Mouse (Mus musculus): ENCODE measurements around the gene Lhcgr. TPM values are rescaled to one million over a fixed set of nuclear protein-coding genes. Genes with fewer than 3 reads are reported as not detected.
"Not testable (repeated sequence)": the region's sequence is repeated elsewhere in the genome, so short reads cannot be mapped to it uniquely, and the experiment has no call there.

Gene Lhcgr
- polyA plus RNA-seq (2016; fragmentation: Nextera tagmentation; extraction: Ambion mirVana): not detected in 2 replicates

DNA sequence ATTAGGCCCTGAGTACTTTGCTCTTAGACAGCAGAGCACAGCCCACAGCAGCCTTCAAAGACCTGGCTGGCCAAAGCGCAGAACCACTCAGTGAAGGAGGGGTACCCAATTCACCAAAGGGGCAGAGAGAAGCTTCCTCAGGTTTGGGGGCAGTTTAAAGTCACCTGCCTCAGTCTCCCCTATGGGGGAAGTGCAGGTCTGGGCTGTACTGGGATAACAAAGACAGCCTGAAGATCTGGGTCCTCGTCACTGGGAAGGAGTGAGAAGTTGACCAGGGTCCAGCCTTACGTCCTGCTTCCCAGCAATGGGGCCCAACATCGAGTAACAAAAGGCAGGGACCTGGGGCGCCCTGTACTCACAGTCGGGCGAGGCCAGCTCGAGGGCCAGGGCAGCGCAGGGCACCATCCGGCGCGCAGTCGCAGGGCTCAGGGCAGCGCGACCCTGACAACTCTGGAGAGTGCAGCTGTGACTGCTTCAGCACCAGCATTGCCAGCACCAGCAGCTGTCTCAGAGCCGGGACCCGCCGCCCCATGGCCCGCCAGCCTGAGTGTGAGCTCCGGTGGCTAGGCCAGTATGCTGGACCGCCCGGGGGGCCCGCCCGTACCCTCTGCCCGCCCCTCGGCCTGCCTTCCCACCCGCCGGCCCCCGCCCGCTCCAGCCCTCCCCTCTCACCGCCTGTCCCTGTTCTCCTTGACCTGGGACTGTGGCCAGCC is at the start of gene Lhcgr:
Gene Lhcgr (minus strand): TSS at position 551 of the 713 bp plus-strand sequence.
- DNase-seq (ENCODE audit: low spot score): peak; percentile 63
- Histone ChIP-seq H3K36me3 (replicated peaks) (no peaks in the 10 kb centered on the region), H3K27me3 (replicated peaks; ENCODE audit: low read depth, poor library complexity, severe bottlenecking) (peaks cover 33% of the 10 kb centered on the region), H3K9me3 (no peaks in the 10 kb centered on the region), H3K4me3 (peak within 1 kb of the TSS; percentile 53), H3K4me1 (peaks cover 8% of the 10 kb centered on the region), H3K27ac (replicated peaks) (peak within 1 kb of the TSS; percentile 52)
- 15% methylated on average over 31 of the region's 31 CpGs for WGBS

DNA sequence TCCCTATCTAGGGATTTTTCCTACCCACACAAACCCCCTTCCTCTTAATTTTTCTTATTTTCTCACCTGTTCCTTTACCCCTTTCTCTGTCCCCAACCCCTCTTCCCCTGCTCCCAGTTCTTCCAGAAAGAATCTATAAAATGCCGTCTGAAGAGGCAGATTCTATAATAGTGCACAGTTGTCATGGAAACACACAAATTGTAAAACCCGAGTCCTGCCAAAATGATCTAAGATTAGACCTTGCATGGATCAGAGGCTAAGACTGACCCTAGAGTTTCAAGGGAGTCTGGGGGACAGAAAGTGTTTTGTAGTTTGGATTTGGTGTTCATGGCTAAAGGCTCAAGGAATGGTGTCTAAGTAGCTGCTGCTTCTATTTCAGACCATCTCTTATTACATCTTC is 25.8 kb upstream of the Lhcgr start:
- no peak for DNase-seq (ENCODE audit: low spot score)
- no peak overlapping the region for H3K4me3 ChIP-seq
- no peak overlapping the region for H3K27ac ChIP-seq (replicated peaks)
- H3K4me1 ChIP-seq: no peaks in the 10 kb centered on the region
- no peaks in the 10 kb centered on the region for H3K9me3 ChIP-seq
- no peaks in the 10 kb centered on the region for H3K36me3 ChIP-seq (replicated peaks)
- no peaks in the 10 kb centered on the region for H3K27me3 ChIP-seq (replicated peaks; ENCODE audit: low read depth, poor library complexity, severe bottlenecking)
- WGBS: 72% methylated on average over 2 of the region's 2 CpGs

DNA sequence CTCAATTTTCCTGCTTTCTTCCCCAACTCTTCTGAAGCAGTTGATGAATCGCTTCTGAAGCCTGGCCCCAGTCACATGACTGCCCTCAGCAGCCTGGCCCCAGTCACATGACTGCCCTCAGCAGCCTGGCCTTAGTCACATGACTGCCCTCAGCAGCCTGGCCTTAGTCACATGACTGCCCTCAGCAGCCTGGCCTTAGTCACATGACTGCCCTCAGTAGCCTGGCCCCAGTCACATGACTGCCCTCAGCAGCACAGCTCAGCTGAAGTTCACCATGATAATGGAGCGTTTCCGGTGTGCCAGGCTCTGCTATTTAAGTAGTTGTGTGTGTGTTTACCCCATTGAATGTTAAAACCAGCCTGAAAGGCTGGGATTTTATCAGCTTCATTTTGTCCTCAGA is 21.2 kb upstream of the Lhcgr start:
- H3K4me3 ChIP-seq; H3K27ac ChIP-seq (replicated peaks); H3K9me3 ChIP-seq; H3K36me3 ChIP-seq (replicated peaks); H3K4me1 ChIP-seq; DNase-seq (ENCODE audit: low spot score); H3K27me3 ChIP-seq (replicated peaks; ENCODE audit: low read depth, poor library complexity, severe bottlenecking): not testable (repeated sequence)
- 87% methylated on average over 3 of the region's 3 CpGs for WGBS

DNA sequence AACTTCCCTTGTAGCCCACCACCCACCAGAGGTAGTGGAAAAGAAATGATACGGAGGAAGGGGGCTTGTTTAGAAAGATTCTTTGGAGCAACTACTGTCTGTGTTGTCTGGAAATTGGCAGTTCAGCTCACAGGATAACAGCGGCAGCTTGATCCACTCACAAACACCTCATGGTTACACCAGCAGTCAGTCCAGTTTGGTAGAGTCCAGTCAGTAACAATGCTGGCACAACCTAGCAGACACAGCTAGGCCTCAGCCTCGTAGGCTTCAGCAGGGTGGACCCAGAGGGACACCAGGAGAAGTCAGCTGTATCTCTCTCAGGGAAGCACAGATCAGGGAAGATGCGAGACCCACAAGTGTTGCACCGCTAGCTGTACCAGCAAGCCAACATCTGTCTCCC is 19.0 kb upstream of the Lhcgr start:
- no peaks in the 10 kb centered on the region for H3K27me3 ChIP-seq (replicated peaks; ENCODE audit: low read depth, poor library complexity, severe bottlenecking)
- no peaks in the 10 kb centered on the region for H3K36me3 ChIP-seq (replicated peaks)
- no peaks in the 10 kb centered on the region for H3K4me1 ChIP-seq
- H3K9me3 ChIP-seq: no peaks in the 10 kb centered on the region
- H3K4me3 ChIP-seq: no peak overlapping the region
- no peak for DNase-seq (ENCODE audit: low spot score)
- WGBS: 91% methylated on average over 5 of the region's 5 CpGs
- H3K27ac ChIP-seq (replicated peaks): no peak overlapping the region

DNA sequence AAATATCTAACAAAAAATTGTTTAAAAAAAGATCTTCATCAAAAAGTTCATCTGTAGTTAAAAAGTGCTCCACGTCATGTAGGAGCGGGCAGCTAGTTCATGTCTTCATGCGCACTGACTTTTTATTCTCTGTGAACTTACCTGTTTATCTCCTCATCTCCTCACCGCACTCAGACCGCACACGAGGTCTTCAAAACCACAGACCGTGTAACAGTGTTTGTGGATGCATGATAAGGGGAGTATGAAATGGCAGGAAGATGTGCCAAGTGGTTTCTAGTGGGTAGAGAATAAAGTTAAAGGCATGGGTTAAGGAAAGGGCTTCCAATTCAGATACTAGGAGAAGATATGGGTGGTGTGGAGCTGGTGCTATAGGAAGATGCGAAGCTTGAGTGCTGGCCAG is 14.6 kb upstream of the Lhcgr start:
- WGBS: 97% methylated on average over 8 of the region's 8 CpGs
- Histone ChIP-seq H3K4me1 (no peaks in the 10 kb centered on the region), H3K27ac (replicated peaks) (no peak overlapping the region), H3K36me3 (replicated peaks) (no peaks in the 10 kb centered on the region), H3K9me3 (no peaks in the 10 kb centered on the region), H3K4me3 (no peak overlapping the region), H3K27me3 (replicated peaks; ENCODE audit: low read depth, poor library complexity, severe bottlenecking) (no peaks in the 10 kb centered on the region)
- no peak for DNase-seq (ENCODE audit: low spot score)

DNA sequence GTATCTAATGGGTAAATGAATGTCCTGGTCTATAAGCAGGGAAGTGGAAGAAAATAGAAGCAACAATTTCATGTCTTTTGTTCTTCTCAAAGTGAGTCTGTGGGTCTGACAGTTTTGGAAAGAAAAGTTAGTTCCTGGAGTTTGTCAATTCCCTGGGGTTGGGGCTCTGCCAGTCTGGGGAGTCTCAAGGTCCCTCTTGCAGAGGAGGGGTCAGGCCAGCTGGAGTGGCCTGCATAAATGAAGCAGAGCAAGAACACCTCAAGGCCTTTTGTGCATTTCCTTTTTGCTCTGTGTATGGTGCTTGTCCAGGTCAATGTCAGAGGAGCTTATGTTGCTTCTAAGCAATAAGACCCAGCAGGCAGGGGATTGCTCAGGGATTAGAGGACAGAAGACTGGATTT is 11.7 kb upstream of the Lhcgr start:
- H3K27ac ChIP-seq (replicated peaks): no peak overlapping the region
- no peak for DNase-seq (ENCODE audit: low spot score)
- H3K27me3 ChIP-seq (replicated peaks; ENCODE audit: low read depth, poor library complexity, severe bottlenecking): no peaks in the 10 kb centered on the region
- no peaks in the 10 kb centered on the region for H3K36me3 ChIP-seq (replicated peaks)
- H3K4me3 ChIP-seq: no peak overlapping the region
- no peaks in the 10 kb centered on the region for H3K4me1 ChIP-seq
- H3K9me3 ChIP-seq: no peaks in the 10 kb centered on the region

DNA sequence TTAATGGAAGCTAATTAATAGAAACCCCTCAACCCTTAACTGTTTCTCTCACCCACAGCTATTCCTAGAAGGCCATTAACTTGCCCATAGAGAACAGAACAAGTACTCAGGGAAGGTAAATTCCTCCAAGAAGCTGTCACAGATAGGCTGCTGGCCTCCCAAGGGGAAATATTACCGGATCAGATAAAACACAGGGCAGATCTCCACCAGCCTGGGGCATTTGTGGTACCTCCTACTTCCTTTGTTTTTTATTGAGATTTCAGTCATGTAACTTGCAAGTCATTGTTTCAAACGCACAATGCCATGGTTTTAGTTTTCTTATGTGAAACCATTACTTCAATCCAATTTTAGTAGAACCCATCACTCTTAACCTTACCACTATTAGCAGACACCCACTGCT is 1.1 kb downstream of the Lhcgr start:
- H3K27me3 ChIP-seq (replicated peaks; ENCODE audit: low read depth, poor library complexity, severe bottlenecking): peaks cover 33% of the 10 kb centered on the region
- H3K4me3 ChIP-seq: no peak overlapping the region
- no peaks in the 10 kb centered on the region for H3K9me3 ChIP-seq
- H3K36me3 ChIP-seq (replicated peaks): no peaks in the 10 kb centered on the region
- 81% methylated on average over 2 of the region's 2 CpGs for WGBS
- no peak overlapping the region for H3K27ac ChIP-seq (replicated peaks)
- DNase-seq (ENCODE audit: low spot score): no peak
- peaks cover 8% of the 10 kb centered on the region for H3K4me1 ChIP-seq

DNA sequence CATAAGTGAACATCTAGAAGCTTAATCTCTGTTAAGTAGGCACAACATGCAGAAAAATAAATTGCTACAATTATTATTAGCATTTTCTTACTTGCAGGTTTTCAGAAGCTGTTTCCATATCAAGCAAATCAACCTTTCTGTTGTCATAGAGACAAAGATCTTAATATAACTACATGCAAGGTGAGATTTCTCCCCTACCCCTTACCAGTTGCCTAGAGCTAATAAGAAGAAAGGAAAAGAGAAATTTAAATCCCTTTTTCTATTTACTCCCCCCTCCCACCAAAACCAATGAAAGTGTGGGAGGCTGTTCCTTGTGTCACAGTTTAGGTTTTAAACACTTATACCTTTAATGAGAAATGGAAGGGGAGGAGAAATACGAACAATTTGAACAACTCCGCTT is 3.4 kb downstream of the Lhcgr start:
- Histone ChIP-seq H3K36me3 (replicated peaks) (no peaks in the 10 kb centered on the region), H3K4me3 (no peak overlapping the region), H3K9me3 (no peaks in the 10 kb centered on the region), H3K4me1 (peaks cover 8% of the 10 kb centered on the region), H3K27ac (replicated peaks) (no peak overlapping the region), H3K27me3 (replicated peaks; ENCODE audit: low read depth, poor library complexity, severe bottlenecking) (peaks cover 32% of the 10 kb centered on the region)
- no peak for DNase-seq (ENCODE audit: low spot score)
- WGBS: 95% methylated on average over 2 of the region's 2 CpGs

DNA sequence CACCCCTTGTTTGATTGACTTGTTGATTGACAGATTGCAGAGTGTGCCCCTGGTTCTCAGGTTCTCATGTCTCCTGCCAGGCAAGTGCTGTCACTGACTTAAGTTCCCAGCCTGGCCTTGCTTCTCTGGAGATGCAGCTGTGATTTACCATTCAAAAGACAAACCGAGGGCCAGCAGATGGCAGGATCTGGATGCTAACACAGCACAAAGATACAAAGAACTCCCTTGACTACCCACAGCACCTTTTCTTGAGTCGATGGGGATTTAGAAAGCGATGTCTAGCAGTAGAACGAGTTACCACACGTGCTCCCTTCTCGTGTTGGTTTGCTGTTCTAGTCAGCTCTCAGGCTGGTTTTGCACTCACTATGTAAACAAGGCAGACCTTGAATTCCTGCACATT is 4.9 kb downstream of the Lhcgr start:
- Histone ChIP-seq H3K4me3 (no peak overlapping the region), H3K27ac (replicated peaks) (no peak overlapping the region), H3K4me1 (peaks cover 6% of the 10 kb centered on the region), H3K9me3 (no peaks in the 10 kb centered on the region), H3K36me3 (replicated peaks) (no peaks in the 10 kb centered on the region), H3K27me3 (replicated peaks; ENCODE audit: low read depth, poor library complexity, severe bottlenecking) (peaks cover 17% of the 10 kb centered on the region)
- no peak for DNase-seq (ENCODE audit: low spot score)
- WGBS: 67% methylated on average over 6 of the region's 6 CpGs

DNA sequence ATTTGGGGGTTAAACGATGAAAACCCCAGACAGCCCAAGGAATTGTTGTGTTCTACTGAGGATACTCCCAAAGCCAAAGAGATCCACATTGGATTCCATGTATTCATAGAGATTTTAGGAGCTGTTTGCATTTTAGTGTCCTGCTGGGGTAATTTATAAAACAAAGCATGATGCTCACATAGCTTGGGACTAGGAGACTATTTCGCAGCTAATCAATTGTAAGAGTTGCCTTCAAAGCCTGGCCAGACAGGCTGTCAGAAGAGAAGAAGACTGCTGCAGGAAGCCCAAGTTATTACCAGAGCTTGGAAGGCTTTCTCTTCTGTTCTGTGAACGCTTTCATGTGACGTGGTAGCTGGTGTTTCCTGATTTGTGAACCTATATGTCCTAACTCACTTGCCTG is 5.4 kb downstream of the Lhcgr start:
- H3K4me1 ChIP-seq: peaks cover 1% of the 10 kb centered on the region
- DNase-seq (ENCODE audit: low spot score): no peak
- no peaks in the 10 kb centered on the region for H3K36me3 ChIP-seq (replicated peaks)
- no peaks in the 10 kb centered on the region for H3K9me3 ChIP-seq
- no peak overlapping the region for H3K4me3 ChIP-seq
- H3K27ac ChIP-seq (replicated peaks): no peak overlapping the region
- H3K27me3 ChIP-seq (replicated peaks; ENCODE audit: low read depth, poor library complexity, severe bottlenecking): peaks cover 12% of the 10 kb centered on the region
- 82% methylated on average over 4 of the region's 4 CpGs for WGBS

DNA sequence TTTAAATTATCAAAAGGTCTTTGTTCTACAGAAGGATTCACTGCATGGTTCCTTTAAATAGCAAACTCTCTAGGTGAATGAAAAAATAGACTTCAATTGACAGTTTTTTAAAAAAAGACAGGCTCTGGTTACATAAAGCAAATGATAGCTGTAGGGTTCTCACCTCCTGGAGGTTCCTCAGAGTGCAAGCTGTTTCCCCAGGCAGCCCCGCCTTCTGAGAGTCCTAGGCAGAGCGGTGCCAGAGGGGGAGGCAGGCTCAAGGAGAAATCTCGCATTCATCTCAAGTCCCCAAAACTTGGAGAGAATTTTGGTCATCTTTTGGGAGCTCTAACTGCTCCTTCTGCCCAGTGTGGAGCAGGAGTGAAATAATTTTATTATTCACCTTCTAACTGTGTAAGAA is 12.6 kb downstream of the Lhcgr start:
- no peak overlapping the region for H3K4me3 ChIP-seq
- no peak for DNase-seq (ENCODE audit: low spot score)
- no peaks in the 10 kb centered on the region for H3K27me3 ChIP-seq (replicated peaks; ENCODE audit: low read depth, poor library complexity, severe bottlenecking)
- WGBS: 24% methylated on average over 3 of the region's 3 CpGs
- H3K9me3 ChIP-seq: no peaks in the 10 kb centered on the region
- no peaks in the 10 kb centered on the region for H3K36me3 ChIP-seq (replicated peaks)
- no peak overlapping the region for H3K27ac ChIP-seq (replicated peaks)
- H3K4me1 ChIP-seq: no peaks in the 10 kb centered on the region

DNA sequence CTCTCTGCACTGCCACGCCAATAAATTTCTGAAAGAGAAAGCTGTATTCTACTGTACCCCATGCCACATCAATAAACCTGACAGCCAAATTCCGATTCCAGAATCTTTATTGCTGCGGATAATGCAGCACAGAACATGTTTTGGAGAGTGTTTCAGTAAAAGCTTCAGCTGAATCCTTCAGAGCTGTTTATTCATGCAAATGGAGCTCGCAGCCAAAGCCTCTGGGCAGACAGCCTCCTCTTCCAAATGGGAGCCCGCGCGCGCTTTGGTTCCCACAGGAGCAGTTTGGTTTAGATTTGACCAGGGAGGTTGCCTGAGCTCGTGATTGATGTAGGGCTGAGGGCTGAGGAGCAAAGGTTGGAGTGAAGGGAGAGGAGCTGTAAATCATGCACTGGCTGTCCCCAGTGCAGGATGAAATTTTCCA is 17.7 kb downstream of the Lhcgr start:
- DNase-seq (ENCODE audit: low spot score): no peak
- Histone ChIP-seq H3K4me1 (no peaks in the 10 kb centered on the region), H3K9me3 (no peaks in the 10 kb centered on the region), H3K27me3 (replicated peaks; ENCODE audit: low read depth, poor library complexity, severe bottlenecking) (no peaks in the 10 kb centered on the region; the same call in 1 of the 2 replicates), H3K36me3 (replicated peaks) (no peaks in the 10 kb centered on the region), H3K4me3 (no peak overlapping the region), H3K27ac (replicated peaks) (no peak overlapping the region)
- WGBS: 64% methylated on average over 9 of the region's 9 CpGs

DNA sequence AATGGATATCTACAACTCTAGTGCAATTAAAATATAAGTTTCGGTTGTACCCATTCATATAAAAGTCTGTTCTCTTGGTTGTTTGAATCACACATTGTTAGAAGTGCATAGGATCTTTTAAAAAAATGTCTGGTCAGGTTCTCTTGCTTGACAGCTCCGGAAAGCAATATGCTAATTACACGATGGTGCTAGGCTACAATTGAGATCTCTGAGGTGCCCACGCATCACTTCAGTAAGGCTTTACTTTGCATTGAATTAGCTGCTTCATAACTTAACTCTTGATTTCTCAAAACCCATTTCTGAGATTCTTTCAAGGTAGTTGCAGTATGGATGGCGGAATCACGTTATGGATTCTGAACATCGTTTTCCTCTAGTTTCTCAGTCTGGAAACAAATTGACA is 21.7 kb downstream of the Lhcgr start:
- 87% methylated on average over 7 of the region's 7 CpGs for WGBS
- H3K36me3 ChIP-seq (replicated peaks): no peaks in the 10 kb centered on the region
- no peak for DNase-seq (ENCODE audit: low spot score)
- H3K4me1 ChIP-seq: no peaks in the 10 kb centered on the region
- H3K27me3 ChIP-seq (replicated peaks; ENCODE audit: low read depth, poor library complexity, severe bottlenecking): peaks cover 21% of the 10 kb centered on the region
- no peak overlapping the region for H3K27ac ChIP-seq (replicated peaks)
- peaks cover 7% of the 10 kb centered on the region; the same call in 1 of the 2 replicates for H3K9me3 ChIP-seq
- no peak overlapping the region for H3K4me3 ChIP-seq
